Mouse (Mus musculus) R1 (cell line): ENCODE measurements at regions not wholly inside any gene's neighbourhood (a gene's known extent, or its start where the extent isn't known, plus 50 kb on each side); places are given as distances from the start of the nearest gene placed in this dataset.

Experiments used
- DNase-seq: peaks from one replicate; pipeline ENCODE4 v3.0.0-alpha.2; 2018; ENCODE audit warnings: low read depth, low spot score

- DNase-seq: no peak
Measured at GRCm38 (mm10) chr13:47398976-47399375, 276.5 kb downstream of the Rnf144b start.

DNA sequence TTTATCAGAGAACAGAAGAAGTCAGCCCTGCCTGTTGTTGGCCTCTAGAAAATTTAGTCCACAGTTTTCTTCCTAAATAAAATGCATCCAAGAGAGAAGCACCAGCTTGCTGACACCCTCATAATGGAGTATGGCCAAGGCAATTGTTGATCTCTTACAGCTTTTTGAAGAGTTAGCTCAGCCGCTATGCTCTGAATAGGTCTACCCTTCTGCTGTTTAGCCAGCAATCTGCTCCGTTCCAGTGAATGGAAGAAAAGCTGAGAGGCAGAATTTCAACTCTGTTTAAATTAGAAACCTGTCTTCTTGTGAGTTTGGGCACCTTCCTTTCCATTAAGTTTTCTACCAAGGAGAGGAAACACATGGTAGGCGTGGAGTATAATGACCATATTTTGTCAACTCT lies 290.8 kb downstream of the Rnf144b start:
- DNase-seq: no peak

DNA sequence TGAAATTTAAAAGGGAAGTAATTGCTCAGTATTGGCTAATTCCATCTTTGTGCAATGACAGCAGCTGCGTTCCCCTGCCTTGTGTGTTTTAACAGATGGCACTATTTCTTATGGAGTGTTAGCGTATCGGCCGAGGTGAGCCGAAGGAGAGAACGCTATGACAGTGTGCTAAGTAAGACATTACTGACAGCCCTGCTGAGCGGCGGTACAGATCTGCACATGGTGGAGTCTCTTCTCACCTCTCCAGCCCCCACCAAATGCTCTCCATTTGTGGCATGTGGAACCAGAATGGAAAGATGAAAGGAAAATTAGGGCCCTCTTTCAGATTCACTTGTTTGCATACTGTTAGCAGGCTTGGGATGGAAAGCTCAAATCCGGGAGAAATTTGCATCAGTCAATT lies 291.5 kb downstream of the Rnf144b start:
- no peak for DNase-seq

DNA sequence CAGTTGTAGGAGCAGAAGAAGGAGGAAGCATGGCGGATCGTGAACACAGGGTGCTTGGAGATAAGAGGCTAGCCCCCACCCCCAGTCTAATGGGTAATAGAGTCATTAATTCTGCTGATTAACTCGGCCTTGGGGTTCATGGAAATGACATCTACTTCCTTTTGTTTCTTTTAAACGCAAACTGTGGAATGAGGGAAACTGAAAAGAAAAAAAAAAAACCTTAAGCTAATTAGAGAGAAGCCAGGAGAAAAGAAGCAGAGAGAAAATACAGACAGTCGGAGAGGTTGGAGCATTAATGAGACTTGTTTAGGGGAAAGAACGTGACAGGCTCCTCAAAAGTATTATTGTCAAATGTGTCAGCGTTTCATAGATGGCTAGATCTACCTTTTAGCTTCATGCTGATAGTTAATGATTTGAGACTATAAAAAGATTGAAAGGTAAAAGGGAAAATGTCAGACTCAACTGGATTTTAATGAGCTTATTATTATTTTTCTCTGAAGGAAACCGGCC lies 307.5 kb downstream of the Rnf144b start:
- no peak for DNase-seq

GRCm38 (mm10) chr13:47430409-47430808 lies 308.0 kb downstream of the Rnf144b start:
- DNase-seq: no peak

DNA sequence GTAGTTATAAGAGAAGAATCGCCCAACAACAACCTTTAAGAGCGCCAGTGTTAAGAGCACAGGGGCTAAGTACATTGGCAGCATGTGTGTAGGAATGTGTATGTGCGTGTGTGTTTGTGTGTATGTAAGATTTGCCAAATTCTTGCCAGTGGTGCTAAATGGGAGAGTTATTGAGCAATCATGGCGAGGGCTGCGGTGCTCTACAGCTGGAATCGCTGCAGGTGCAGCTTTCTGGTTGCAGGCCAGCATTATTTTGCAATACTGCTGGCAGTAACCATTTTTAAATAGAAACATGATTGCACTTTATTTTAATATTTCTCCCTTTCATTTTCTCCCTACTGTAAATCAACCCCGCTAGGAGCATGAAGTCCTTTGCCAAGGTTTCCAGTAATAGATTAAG lies 313.2 kb downstream of the Rnf144b start:
- DNase-seq: no peak

DNA sequence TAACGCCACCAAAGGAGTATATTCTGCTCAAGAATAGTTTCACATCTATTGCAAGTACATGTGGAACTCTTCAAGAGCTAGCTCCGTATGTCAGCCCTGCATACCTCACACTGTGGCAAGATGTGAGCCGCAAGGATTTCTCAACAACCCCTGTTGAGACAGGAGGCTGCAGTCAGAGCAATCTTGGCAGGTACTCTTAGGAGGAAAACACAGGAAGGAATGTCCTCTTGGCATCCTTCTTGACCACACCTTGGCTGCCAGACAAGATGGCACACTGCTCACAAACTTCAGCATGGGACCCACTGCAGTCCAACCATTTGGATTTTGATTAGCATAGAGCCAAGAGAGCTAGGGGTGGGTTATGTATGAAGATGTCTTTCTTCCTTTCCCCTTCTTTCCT lies 322.4 kb downstream of the Rnf144b start:
- no peak for DNase-seq

- no peak for DNase-seq
Measured at GRCm38 (mm10) chr13:47452186-47452760, 329.8 kb downstream of the Rnf144b start.

DNA sequence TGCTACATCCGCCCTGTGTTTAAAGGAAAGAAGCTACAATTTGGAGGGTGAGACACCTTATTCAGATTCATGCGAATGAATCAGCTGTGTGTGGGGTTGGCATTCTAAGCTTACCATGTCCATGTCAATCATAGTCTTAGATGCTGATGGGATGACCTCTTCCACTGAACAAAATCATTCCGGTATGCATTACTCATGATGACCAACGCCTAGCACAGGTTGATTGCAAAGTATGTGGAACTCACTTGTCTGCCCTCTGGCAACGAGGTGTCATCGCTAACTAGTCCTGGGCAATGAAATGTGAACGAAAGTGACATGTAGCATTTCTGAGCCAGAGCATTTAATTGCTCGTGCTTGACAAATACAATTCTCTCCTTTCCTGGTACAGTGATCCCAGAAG lies 339.7 kb downstream of the Rnf144b start:
- DNase-seq: no peak

DNA sequence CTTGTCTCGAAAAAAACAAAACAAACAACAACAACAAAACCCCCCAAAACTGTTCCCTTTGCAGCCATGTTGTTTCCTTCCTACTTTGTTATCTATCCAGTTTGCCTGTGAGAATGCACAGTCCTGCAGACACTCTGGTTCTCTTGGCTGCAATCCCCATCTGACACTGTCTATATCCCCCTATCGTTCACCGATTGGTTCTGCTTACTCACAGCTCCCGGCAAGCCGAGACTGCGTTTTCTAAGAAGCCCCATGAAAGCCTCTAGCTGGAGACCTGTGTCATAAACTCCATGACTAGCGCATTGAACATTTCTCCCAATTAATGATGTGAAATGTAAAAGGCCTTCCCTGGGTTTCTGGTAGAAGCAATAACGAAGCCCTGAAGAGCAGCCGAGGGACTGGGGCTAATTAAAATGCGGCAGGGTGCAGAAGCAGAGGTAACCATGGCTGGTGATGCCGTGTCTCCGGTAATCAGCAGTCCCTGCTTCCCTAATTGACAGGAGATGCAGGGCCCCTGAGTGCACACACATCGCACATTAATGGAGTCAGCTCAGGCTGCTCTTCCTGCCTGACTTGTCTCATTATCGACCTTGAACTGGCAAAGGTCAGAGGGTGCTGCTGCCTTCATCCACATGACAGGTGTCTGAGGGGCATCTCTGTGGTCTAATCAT lies 349.2 kb downstream of the Rnf144b start:
- no peak for DNase-seq

DNA sequence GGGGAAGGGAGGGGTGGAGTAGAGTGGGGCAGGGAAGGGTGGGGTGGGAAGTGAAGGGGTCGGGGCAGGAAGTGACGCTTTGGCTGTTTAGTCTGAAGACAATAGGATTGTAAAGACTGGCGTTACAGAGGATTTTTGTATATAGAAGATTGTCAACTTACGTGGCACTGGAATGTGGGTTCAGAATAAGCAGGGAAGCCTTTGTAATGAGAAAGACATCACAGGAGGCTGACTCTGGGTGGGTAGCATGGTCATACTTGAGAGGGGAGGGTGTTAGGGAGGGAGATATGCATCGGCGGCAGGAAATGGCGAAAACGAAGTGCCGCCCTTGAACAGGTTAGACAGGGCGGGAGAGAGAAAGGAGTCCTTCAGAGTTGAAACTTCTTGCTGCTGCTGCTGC lies 357.7 kb downstream of the Rnf144b start:
- peak; percentile 34 for DNase-seq

- DNase-seq: no peak
Measured at GRCm38 (mm10) chr13:47484819-47485218, 362.4 kb downstream of the Rnf144b start.

- DNase-seq: no peak
Measured at GRCm38 (mm10) chr13:47486111-47486510, 363.7 kb downstream of the Rnf144b start.

- DNase-seq: no peak
Measured at GRCm38 (mm10) chr13:47486658-47487057, 364.2 kb downstream of the Rnf144b start.

DNA sequence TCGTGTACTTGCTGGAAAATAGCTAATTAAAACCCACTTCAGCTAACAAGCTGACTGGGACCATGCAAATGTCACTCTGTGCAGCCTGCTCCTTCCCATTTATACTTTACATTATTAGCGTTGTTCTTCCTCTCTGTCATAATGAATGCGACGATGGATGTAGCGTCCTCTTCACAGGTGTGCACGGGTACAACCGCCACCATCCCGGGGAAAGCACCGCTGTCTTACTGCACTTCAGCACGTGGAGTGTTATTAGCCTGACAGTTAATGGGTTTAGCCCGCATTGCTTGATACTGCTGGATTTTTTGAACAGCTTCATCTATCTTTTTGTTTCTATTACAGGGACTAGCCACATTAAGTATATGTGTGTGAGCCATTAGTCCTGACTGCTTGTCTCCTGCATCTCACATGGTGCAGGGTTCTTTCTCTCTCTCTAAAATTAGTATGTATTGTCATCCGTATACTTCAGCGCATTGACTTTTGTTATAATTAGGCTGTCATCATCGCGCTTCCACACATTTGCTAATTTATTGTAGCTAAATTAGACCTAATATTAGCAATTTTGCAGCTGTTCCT lies 383.0 kb downstream of the Rnf144b start:
- DNase-seq: no peak

DNA sequence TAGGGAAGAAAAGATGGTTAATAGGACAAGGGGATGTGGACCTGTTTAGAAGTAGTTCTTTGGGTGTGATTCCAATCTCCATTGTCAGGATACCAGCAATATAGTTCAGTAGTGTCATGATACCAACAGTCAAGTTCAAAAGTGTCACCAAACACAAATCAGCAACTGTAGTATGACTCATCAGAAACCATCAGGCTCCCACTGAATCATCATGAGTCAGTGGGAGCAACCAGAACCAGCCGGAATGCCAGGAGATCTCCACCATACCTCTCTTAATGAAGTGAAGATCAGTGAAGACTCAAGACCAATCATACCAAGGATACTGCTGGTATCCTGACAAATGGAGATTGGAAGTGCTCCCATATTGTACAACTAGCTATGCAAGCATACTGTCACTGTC lies 410.5 kb downstream of the Rnf144b start:
- no peak for DNase-seq

GRCm38 (mm10) chr13:47537156-47537555 lies 414.7 kb downstream of the Rnf144b start:
- DNase-seq: peak; percentile 68

GRCm38 (mm10) chr13:47549626-47550025 lies 427.2 kb downstream of the Rnf144b start:
- DNase-seq: no peak

DNA sequence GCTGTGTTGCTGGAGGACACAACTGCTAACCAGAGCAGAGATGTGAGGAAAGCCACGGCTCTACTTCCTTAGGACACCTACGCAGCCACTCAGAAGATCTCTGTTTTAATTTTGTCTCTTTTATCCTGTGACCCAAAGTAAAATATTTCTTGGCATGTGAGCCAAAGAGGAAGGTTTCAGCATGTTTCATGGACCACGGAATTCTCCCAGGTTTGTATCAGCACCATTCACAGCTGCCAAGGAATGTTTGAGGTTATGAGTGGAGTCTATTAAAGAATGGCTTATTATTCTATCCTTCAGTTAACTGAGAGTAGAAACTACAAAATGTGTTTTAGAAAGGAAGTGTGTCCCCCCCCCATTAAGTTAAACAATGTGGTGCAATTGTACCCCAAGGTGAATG lies 429.8 kb downstream of the Rnf144b start:
- DNase-seq: no peak

- no peak for DNase-seq
Measured at GRCm38 (mm10) chr13:47554198-47554597, 431.7 kb downstream of the Rnf144b start.

DNA sequence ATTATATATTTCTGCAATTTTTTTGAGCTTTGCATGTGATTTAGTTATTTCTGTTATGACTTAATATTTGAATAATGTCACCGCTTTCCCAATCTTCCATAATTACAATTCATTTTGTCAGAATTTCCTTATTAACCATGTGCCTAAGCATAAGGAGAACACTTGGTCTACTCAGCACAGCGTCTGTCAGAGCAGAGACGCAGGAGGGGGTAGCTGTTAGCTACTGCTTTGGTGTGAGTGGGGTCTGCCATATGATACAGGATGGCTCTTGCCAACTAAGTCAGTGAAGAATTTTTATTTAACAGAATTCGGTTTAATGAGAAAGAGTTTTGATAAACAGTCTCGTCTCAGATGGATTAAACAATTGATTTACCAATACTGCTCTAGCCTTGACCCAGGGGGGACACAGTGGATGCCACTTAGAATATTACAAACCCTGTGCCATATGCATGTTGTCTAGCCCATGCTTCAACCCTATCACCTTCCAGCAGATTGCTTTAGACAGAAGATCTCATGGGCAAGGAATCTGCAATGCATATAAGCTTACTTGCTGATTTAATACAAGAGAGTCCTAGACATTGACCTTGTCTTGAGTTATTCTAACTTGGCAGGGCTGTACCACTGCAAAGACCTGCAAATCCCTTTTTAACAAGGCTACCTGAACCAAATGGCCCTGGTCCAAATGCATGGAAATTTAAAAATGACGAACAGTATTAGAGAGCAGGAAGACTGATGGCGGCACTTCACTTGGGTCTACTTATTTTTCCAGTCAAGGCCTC lies 434.9 kb downstream of the Rnf144b start:
- no peak for DNase-seq

- no peak for DNase-seq
Measured at GRCm38 (mm10) chr13:47562836-47563235, 440.4 kb downstream of the Rnf144b start.
